Mouse (Mus musculus): Measurements from ENCODE around the gene Swap70. TPM values are rescaled to one million over a fixed set of nuclear protein-coding genes. Genes with fewer than 3 reads are reported as not detected.

Gene Swap70
- polyA plus RNA-seq, 1 experiment: 47.3 TPM

DNA sequence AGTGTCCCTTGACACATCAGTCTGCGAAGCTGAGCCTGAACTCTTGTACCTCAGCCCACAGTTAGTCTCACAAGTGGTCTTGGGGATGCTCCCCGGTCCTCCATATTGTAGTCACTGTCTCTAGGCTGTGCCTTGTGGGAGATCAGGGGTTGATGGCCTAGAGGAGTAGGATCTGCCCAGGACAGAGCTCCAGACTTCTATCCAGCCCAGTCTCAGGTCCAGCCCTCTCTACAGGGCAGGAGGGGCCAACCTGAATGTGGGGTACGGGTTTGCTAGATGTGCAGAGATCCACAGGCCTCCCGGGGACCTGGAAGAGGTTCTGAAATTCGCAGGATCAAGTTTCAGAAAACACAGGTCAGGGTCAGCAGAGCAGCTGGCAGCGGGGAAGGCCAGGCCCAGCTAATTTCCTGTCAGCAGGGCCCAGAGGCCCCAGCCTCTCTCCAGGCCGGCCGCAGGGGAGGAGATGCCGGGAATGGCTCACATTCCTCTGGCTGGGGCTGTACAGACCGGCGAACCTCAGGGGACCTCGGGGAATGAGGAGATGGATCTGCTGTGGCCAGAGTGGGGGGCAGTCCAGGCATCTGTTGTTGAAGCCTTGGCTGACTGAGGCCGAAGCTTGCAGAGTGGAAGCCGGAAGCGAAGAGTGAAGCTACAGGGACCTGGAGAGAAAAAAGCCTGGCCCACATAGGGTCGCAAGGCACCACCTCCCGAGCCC is 75.5 kb downstream of the Swap70 start:
- Histone ChIP-seq H3K27ac (ENCODE audit: insufficient read depth, low read length) (peak overlapping the region; percentile 97), H3K4me3 (ENCODE audit: insufficient read depth, low read length) (no peak overlapping the region), H3K4me1 (ENCODE audit: control insufficient read depth, insufficient read depth, low read length) (peaks cover 17% of the 10 kb centered on the region; the same call in 1 of the 2 replicates)
- TF ChIP-seq CTCF (IDR thresholded peaks at IDR 0.05; ENCODE audit: borderline replicate concordance, insufficient read depth, low read length) (no peak), POLR2A (IDR thresholded peaks at IDR 0.05; ENCODE audit: low read depth, low read length) (no peak)

- H3K27ac ChIP-seq (ENCODE audit: insufficient read depth, low read length): peak overlapping the region; percentile 97
- no peak overlapping the region for H3K4me3 ChIP-seq (ENCODE audit: insufficient read depth, low read length)
- peak; percentile 45; the same call in 1 of the 2 replicates for TF ChIP-seq POLR2A (IDR thresholded peaks at IDR 0.05; ENCODE audit: low read depth, low read length)
- no peak for TF ChIP-seq CTCF (IDR thresholded peaks at IDR 0.05; ENCODE audit: borderline replicate concordance, insufficient read depth, low read length)
- peaks cover 17% of the 10 kb centered on the region; the same call in 1 of the 2 replicates for H3K4me1 ChIP-seq (ENCODE audit: control insufficient read depth, insufficient read depth, low read length)
These were observed 76.1 kb downstream of the Swap70 start for GRCm38 (mm10) chr7:110297611-110298010.

- Histone ChIP-seq H3K4me1 (ENCODE audit: control insufficient read depth, insufficient read depth, low read length) (peaks cover 17% of the 10 kb centered on the region; the same call in 1 of the 2 replicates), H3K27ac (ENCODE audit: insufficient read depth, low read length) (peak overlapping the region; percentile 97), H3K4me3 (ENCODE audit: insufficient read depth, low read length) (no peak overlapping the region)
- TF ChIP-seq POLR2A (IDR thresholded peaks at IDR 0.05; ENCODE audit: low read depth, low read length): no peak
- TF ChIP-seq CTCF (IDR thresholded peaks at IDR 0.05; ENCODE audit: borderline replicate concordance, insufficient read depth, low read length): no peak
These were observed 76.6 kb downstream of the Swap70 start for GRCm38 (mm10) chr7:110298090-110298489.

DNA sequence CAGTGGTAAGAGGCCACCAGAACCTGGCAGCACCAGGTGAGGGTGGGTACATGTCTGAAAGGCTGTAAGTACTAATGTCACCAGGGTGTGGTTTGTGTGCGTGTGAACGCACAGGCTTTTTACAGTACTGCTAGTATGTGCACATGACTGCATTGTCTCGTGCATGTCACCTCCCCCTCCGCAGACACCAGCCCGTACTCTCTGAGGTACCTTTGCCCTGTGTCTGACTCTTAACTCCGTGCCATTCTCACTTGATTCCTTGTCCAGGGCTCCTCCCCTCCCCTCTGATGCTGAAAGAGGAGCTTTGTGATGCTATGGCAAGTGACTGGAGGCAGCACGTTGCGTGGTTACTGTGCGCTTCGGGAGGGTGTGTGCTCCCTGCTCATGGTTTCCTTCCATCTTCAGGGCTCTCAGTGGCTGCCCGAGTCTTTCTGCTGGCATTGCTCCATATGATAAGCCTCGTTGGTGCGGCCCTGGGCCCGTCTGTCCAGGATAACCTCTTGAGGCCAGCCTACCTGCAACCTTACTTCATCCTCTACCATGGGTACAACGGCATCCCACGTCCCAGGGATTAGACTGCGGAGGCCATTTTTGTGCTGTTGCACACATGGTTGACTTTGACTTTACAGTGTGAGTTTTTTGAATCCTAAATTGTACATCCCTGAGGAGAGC is 77.4 kb downstream of the Swap70 start:
- Histone ChIP-seq H3K27ac (ENCODE audit: insufficient read depth, low read length) (peak overlapping the region; percentile 97), H3K4me3 (ENCODE audit: insufficient read depth, low read length) (no peak overlapping the region), H3K4me1 (ENCODE audit: control insufficient read depth, insufficient read depth, low read length) (peaks cover 17% of the 10 kb centered on the region; the same call in 1 of the 2 replicates)
- TF ChIP-seq POLR2A (IDR thresholded peaks at IDR 0.05; ENCODE audit: low read depth, low read length) (no peak), CTCF (IDR thresholded peaks at IDR 0.05; ENCODE audit: borderline replicate concordance, insufficient read depth, low read length) (no peak)

GRCm38 (mm10) chr7:110302886-110303285 is 81.4 kb downstream of the Swap70 start:
- H3K4me1 ChIP-seq (ENCODE audit: control insufficient read depth, insufficient read depth, low read length): peaks cover 10% of the 10 kb centered on the region; the same call in 1 of the 2 replicates
- H3K27ac ChIP-seq (ENCODE audit: insufficient read depth, low read length): no peak overlapping the region
- H3K4me3 ChIP-seq (ENCODE audit: insufficient read depth, low read length): no peak overlapping the region
- TF ChIP-seq POLR2A (IDR thresholded peaks at IDR 0.05; ENCODE audit: low read depth, low read length) (no peak), CTCF (IDR thresholded peaks at IDR 0.05; ENCODE audit: borderline replicate concordance, insufficient read depth, low read length) (no peak)

DNA sequence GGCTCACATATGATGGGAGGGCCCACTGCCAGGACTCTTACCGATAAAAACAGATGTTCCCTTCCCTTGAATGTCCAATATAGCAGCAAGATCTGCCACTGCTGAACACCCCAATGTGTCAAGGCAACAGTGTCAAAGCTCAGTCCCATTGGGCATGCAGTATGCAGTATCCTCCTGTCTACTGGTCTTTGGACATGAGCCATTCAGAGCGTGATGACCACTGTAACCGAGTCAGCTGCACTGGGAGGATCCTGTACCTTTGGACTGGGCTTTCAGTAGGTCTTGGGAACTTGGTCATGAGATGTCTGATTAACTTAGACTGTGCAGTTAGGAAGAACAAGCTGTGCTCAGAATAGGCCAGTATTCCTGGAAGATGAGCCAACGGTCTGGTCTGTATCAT is 84.0 kb downstream of the Swap70 start:
- H3K4me1 ChIP-seq (ENCODE audit: control insufficient read depth, insufficient read depth, low read length): no peaks in the 10 kb centered on the region
- no peak overlapping the region for H3K4me3 ChIP-seq (ENCODE audit: insufficient read depth, low read length)
- TF ChIP-seq POLR2A (IDR thresholded peaks at IDR 0.05; ENCODE audit: low read depth, low read length): no peak
- TF ChIP-seq CTCF (IDR thresholded peaks at IDR 0.05; ENCODE audit: borderline replicate concordance, insufficient read depth, low read length): no peak
- H3K27ac ChIP-seq (ENCODE audit: insufficient read depth, low read length): no peak overlapping the region

GRCm38 (mm10) chr7:110306281-110306680 is 84.8 kb downstream of the Swap70 start:
- no peaks in the 10 kb centered on the region for H3K4me1 ChIP-seq (ENCODE audit: control insufficient read depth, insufficient read depth, low read length)
- TF ChIP-seq CTCF (IDR thresholded peaks at IDR 0.05; ENCODE audit: borderline replicate concordance, insufficient read depth, low read length): no peak
- TF ChIP-seq POLR2A (IDR thresholded peaks at IDR 0.05; ENCODE audit: low read depth, low read length): no peak
- H3K4me3 ChIP-seq (ENCODE audit: insufficient read depth, low read length): no peak overlapping the region
- H3K27ac ChIP-seq (ENCODE audit: insufficient read depth, low read length): no peak overlapping the region

GRCm38 (mm10) chr7:110307741-110308140 is 86.2 kb downstream of the Swap70 start:
- TF ChIP-seq POLR2A (IDR thresholded peaks at IDR 0.05; ENCODE audit: low read depth, low read length) (no peak), CTCF (IDR thresholded peaks at IDR 0.05; ENCODE audit: borderline replicate concordance, insufficient read depth, low read length) (no peak)
- Histone ChIP-seq H3K4me1 (ENCODE audit: control insufficient read depth, insufficient read depth, low read length) (no peaks in the 10 kb centered on the region), H3K27ac (ENCODE audit: insufficient read depth, low read length) (no peak overlapping the region), H3K4me3 (ENCODE audit: insufficient read depth, low read length) (no peak overlapping the region)

- H3K4me3 ChIP-seq (ENCODE audit: insufficient read depth, low read length): no peak overlapping the region
- no peak overlapping the region for H3K27ac ChIP-seq (ENCODE audit: insufficient read depth, low read length)
- H3K4me1 ChIP-seq (ENCODE audit: control insufficient read depth, insufficient read depth, low read length): 0 out of 2 replicates have a peak, but pooled peaks cover 2% of the 10 kb centered on the region
- no peak for TF ChIP-seq CTCF (IDR thresholded peaks at IDR 0.05; ENCODE audit: borderline replicate concordance, insufficient read depth, low read length)
- TF ChIP-seq POLR2A (IDR thresholded peaks at IDR 0.05; ENCODE audit: low read depth, low read length): no peak
These were observed 87.7 kb downstream of the Swap70 start for GRCm38 (mm10) chr7:110309246-110309645.
